Mouse (Mus musculus): ENCODE results near the gene Gria3. TPM values are rescaled to one million over a fixed set of nuclear protein-coding genes. Genes with fewer than 3 reads are reported as not detected.

Gene Gria3
- polyA plus RNA-seq (2016; fragmentation: Nextera tagmentation; extraction: Ambion mirVana) = 2.6 and 4.2 TPM in 2 replicates

- 11% methylated on average over 21 of the region's 21 CpGs for WGBS
Measured at GRCm38 (mm10) chrX:41400058-41400904, at the start of gene Gria3. TSS of gene Gria3 (plus strand) at chrX:41400854.

GRCm38 (mm10) chrX:41387086-41387485, 13.6 kb upstream of the Gria3 start:
- H3K36me3 ChIP-seq = no peaks in the 10 kb centered on the region
- DNase-seq (ENCODE audit: low spot score) = no peak
- no peaks in the 10 kb centered on the region for H3K9me3 ChIP-seq
- H3K27me3 ChIP-seq (ENCODE audit: insufficient read depth, poor library complexity, severe bottlenecking) = no peaks in the 10 kb centered on the region
- 58% methylated on average over 7 of the region's 7 CpGs for WGBS
- no peaks in the 10 kb centered on the region for H3K4me1 ChIP-seq (replicated peaks)
- no peak overlapping the region for H3K4me3 ChIP-seq
- H3K27ac ChIP-seq = no peak overlapping the region

More at GRCm38 (mm10) chrX:41400058-41400904, at the start of gene Gria3:
- H3K36me3 ChIP-seq = no peaks in the 10 kb centered on the region
- peaks cover 11% of the 10 kb centered on the region; the same call in 1 of the 2 replicates for H3K27me3 ChIP-seq (ENCODE audit: insufficient read depth, poor library complexity, severe bottlenecking)
- H3K9me3 ChIP-seq = no peaks in the 10 kb centered on the region
- H3K4me1 ChIP-seq (replicated peaks) = peaks cover 10% of the 10 kb centered on the region; the same call in 1 of the 2 replicates
- peak within 1 kb of the TSS; percentile 55 for H3K4me3 ChIP-seq
- H3K27ac ChIP-seq = peak within 1 kb of the TSS; percentile 76
- DNase-seq (ENCODE audit: low spot score) = peak; percentile 40

- no peak for DNase-seq (ENCODE audit: low spot score)
- no peak overlapping the region for H3K4me3 ChIP-seq
- WGBS = 98% methylated on average over 1 of the region's 1 CpGs
- no peaks in the 10 kb centered on the region for H3K4me1 ChIP-seq (replicated peaks)
- no peak overlapping the region for H3K27ac ChIP-seq
- H3K9me3 ChIP-seq = no peaks in the 10 kb centered on the region
- H3K36me3 ChIP-seq = no peaks in the 10 kb centered on the region
- no peaks in the 10 kb centered on the region for H3K27me3 ChIP-seq (ENCODE audit: insufficient read depth, poor library complexity, severe bottlenecking)
Measured at GRCm38 (mm10) chrX:41389079-41389478, 11.6 kb upstream of the Gria3 start.

GRCm38 (mm10) chrX:41398482-41398881, 2.2 kb upstream of the Gria3 start:
- H3K9me3 ChIP-seq = no peaks in the 10 kb centered on the region
- no peak overlapping the region for H3K27ac ChIP-seq
- H3K4me3 ChIP-seq = no peak overlapping the region
- DNase-seq (ENCODE audit: low spot score) = no peak
- H3K27me3 ChIP-seq (ENCODE audit: insufficient read depth, poor library complexity, severe bottlenecking) = peaks cover 6% of the 10 kb centered on the region; the same call in 1 of the 2 replicates
- peaks cover 9% of the 10 kb centered on the region; the same call in 1 of the 2 replicates for H3K4me1 ChIP-seq (replicated peaks)
- H3K36me3 ChIP-seq = no peaks in the 10 kb centered on the region

DNA sequence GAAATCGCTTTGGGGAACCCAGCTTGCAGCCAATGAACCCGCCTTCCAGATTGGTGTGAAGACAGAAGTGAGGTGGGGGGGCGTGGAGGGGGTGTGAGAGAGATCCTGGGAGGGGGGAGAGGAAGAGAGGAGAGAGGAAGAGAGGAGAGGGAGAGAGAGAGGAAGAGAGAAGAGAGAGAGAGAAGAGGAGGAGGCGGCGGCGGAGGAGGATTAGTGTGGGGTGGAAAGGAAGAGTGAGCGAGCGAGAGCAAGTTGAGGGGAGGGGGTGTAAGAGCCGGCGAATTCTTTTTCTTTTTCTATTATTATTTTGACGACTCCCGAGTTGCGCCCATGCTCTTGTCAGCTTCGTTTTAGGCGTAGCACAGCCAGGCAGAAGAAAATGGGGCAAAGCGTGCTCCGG, 532 bp downstream of the Gria3 start:
- Histone ChIP-seq H3K4me3 (peak overlapping the region; percentile 55), H3K27me3 (ENCODE audit: insufficient read depth, poor library complexity, severe bottlenecking) (peaks cover 14% of the 10 kb centered on the region; the same call in 1 of the 2 replicates), H3K4me1 (replicated peaks) (peaks cover 10% of the 10 kb centered on the region; the same call in 1 of the 2 replicates), H3K27ac (peak overlapping the region; percentile 76), H3K9me3 (no peaks in the 10 kb centered on the region), H3K36me3 (no peaks in the 10 kb centered on the region)
- WGBS = 23% methylated on average over 17 of the region's 17 CpGs
- peak; percentile 13 for DNase-seq (ENCODE audit: low spot score)

DNA sequence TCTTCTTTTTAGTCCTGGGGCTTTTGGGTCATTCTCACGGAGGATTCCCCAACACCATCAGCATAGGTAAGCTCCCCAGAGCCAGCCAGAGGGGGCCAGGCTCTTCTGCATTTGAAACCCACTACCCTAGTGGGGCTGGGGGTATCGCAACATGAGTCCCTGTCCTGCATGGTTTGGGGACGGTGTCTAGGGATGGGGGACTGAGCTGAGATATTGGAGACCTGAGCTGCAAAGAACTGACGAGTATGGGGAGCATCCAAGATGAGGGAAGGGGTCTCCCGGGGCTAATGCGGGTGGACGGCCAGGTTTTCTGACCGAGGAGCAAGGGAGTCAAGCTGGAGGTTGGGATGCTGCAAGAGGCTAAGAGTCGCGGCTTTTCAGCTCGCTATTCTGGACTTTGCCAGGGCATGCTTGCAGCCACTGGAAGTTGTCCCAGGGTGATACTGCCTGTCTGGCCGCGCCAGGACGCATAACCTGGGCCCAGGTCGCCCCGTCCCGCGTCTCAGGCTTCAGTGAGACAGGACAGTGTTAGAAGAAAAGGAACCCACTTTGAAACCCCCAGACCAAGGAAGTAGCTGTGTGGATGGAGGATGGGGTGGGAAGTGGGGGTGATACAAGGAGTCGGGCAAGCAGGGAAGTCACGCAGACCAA, 1.1 kb downstream of the Gria3 start:
- Histone ChIP-seq H3K4me1 (replicated peaks) (peaks cover 10% of the 10 kb centered on the region; the same call in 1 of the 2 replicates), H3K27me3 (ENCODE audit: insufficient read depth, poor library complexity, severe bottlenecking) (peaks cover 14% of the 10 kb centered on the region; the same call in 1 of the 2 replicates), H3K27ac (peak overlapping the region; percentile 76), H3K36me3 (no peaks in the 10 kb centered on the region), H3K9me3 (no peaks in the 10 kb centered on the region), H3K4me3 (peak overlapping the region; percentile 55)
- peak; percentile 41 for DNase-seq (ENCODE audit: low spot score)
- WGBS = 15% methylated on average over 20 of the region's 20 CpGs

- 18% methylated on average over 6 of the region's 6 CpGs for WGBS
- Histone ChIP-seq H3K4me3 (peak overlapping the region; percentile 55), H3K36me3 (no peaks in the 10 kb centered on the region), H3K4me1 (replicated peaks) (peaks cover 10% of the 10 kb centered on the region; the same call in 1 of the 2 replicates), H3K9me3 (no peaks in the 10 kb centered on the region), H3K27me3 (ENCODE audit: insufficient read depth, poor library complexity, severe bottlenecking) (peaks cover 14% of the 10 kb centered on the region; the same call in 1 of the 2 replicates), H3K27ac (no peak overlapping the region)
- DNase-seq (ENCODE audit: low spot score) = peak; percentile 3
Measured at GRCm38 (mm10) chrX:41402656-41403055, 2.0 kb downstream of the Gria3 start.

DNA sequence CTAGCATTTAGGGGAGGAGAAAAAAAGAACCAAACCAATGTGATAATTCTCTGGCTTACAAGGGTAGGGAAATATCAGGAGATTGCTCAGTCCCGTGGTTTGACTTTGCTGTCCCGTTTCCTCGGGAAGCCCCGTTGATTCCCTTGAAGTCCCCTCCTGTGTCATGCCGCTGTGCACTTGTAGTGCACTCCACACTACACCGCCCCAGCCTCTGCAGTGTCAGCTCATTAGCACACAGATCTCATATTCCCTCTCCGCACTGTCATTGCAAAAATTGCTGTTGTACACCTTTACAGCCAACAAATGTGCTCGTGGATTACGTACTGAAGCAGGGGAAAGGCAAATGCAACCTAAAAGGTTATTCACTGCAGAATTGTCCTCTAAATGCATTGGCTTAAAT, 5.6 kb downstream of the Gria3 start:
- H3K4me3 ChIP-seq = no peak overlapping the region
- no peaks in the 10 kb centered on the region for H3K9me3 ChIP-seq
- no peaks in the 10 kb centered on the region for H3K36me3 ChIP-seq
- WGBS = 56% methylated on average over 9 of the region's 9 CpGs
- DNase-seq (ENCODE audit: low spot score) = no peak
- peaks cover 8% of the 10 kb centered on the region; the same call in 1 of the 2 replicates for H3K4me1 ChIP-seq (replicated peaks)
- no peak overlapping the region for H3K27ac ChIP-seq
- peaks cover 14% of the 10 kb centered on the region; the same call in 1 of the 2 replicates for H3K27me3 ChIP-seq (ENCODE audit: insufficient read depth, poor library complexity, severe bottlenecking)

- H3K4me1 ChIP-seq (replicated peaks) = no peaks in the 10 kb centered on the region
- no peak for DNase-seq (ENCODE audit: low spot score)
- H3K9me3 ChIP-seq = no peaks in the 10 kb centered on the region
- H3K4me3 ChIP-seq = no peak overlapping the region
- H3K27ac ChIP-seq = no peak overlapping the region
- no peaks in the 10 kb centered on the region for H3K36me3 ChIP-seq
- 0 out of 2 replicates have a peak, but pooled peaks cover 8% of the 10 kb centered on the region for H3K27me3 ChIP-seq (ENCODE audit: insufficient read depth, poor library complexity, severe bottlenecking)
- WGBS = 68% methylated on average over 1 of the region's 1 CpGs
Measured at GRCm38 (mm10) chrX:41409791-41410190, 9.1 kb downstream of the Gria3 start.

- no peak overlapping the region for H3K4me3 ChIP-seq
- no peaks in the 10 kb centered on the region for H3K27me3 ChIP-seq (ENCODE audit: insufficient read depth, poor library complexity, severe bottlenecking)
- no peaks in the 10 kb centered on the region for H3K9me3 ChIP-seq
- H3K27ac ChIP-seq = no peak overlapping the region
- 47% methylated on average over 6 of the region's 6 CpGs for WGBS
- no peaks in the 10 kb centered on the region for H3K4me1 ChIP-seq (replicated peaks)
- H3K36me3 ChIP-seq = no peaks in the 10 kb centered on the region
- peak; percentile 3 for DNase-seq (ENCODE audit: low spot score)
Measured at GRCm38 (mm10) chrX:41425651-41426050, 25.0 kb downstream of the Gria3 start.

- Histone ChIP-seq H3K9me3 (no peaks in the 10 kb centered on the region), H3K27me3 (ENCODE audit: insufficient read depth, poor library complexity, severe bottlenecking) (no peaks in the 10 kb centered on the region), H3K36me3 (no peaks in the 10 kb centered on the region), H3K4me1 (replicated peaks) (no peaks in the 10 kb centered on the region), H3K4me3 (no peak overlapping the region), H3K27ac (no peak overlapping the region)
- 74% methylated on average over 5 of the region's 5 CpGs for WGBS
- DNase-seq (ENCODE audit: low spot score) = no peak
Measured at GRCm38 (mm10) chrX:41428011-41428410, 27.4 kb downstream of the Gria3 start.

DNA sequence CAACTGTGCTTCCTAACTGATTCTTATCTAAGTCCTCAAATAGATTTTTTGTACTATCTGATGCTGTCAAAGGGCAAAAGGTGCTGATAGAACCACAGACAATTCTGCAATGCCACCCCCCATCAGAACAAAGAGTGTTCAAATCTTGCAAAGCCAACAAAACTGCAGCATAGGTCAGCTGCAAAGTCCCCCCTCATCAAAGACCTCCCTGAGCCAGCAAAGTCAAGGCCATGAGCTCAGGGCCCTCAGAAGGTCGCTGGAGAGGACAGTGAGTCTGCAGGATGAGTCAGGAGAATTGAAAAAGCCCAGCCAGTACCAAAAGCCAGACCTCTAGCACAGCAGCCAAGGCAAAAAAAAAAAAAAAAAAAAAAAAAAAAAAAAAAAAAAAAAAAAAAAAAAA, 34.9 kb downstream of the Gria3 start:
- Histone ChIP-seq H3K9me3 (no peaks in the 10 kb centered on the region), H3K36me3 (no peaks in the 10 kb centered on the region), H3K27ac (no peak overlapping the region), H3K4me1 (replicated peaks) (no peaks in the 10 kb centered on the region), H3K27me3 (ENCODE audit: insufficient read depth, poor library complexity, severe bottlenecking) (no peaks in the 10 kb centered on the region), H3K4me3 (no peak overlapping the region)
- DNase-seq (ENCODE audit: low spot score) = no peak
- 44% methylated on average over 1 of the region's 1 CpGs for WGBS

DNA sequence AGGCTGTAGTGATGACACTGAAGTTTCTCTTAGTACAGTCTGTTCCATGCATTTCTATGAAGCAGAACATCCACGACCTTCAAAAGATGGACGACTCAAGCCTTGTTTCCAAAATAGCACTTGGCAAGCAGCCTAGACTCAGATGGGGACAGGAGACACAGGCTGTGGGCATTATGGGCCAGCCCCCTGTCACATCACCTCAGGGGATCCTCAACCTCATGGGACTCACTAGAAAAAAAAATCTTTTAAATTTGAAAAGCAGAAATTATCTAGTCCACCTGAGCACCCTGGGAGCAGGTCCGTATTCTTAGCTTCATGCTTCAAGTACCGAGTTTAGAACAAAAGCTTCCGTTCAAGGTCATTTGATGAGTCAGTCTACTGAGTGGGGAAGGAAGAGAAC, 38.2 kb downstream of the Gria3 start:
- WGBS = 88% methylated on average over 5 of the region's 5 CpGs
- Histone ChIP-seq H3K9me3 (no peaks in the 10 kb centered on the region), H3K27ac (no peak overlapping the region), H3K4me1 (replicated peaks) (no peaks in the 10 kb centered on the region), H3K36me3 (no peaks in the 10 kb centered on the region), H3K4me3 (no peak overlapping the region), H3K27me3 (ENCODE audit: insufficient read depth, poor library complexity, severe bottlenecking) (no peaks in the 10 kb centered on the region)
- DNase-seq (ENCODE audit: low spot score) = no peak
